Mouse (Mus musculus) ZHBTc4 (cell line): ENCODE data around the gene Rnf123.

Experiments
- DNase-seq: peaks from one replicate; pipeline ENCODE4 v3.0.0-alpha.2; 2011; ENCODE audit warnings: low read depth, low spot score

Rnf123 gene

GRCm38 (mm10) chr9:108062142-108062541, 21.0 kb downstream of the Rnf123 start:
- DNase-seq, result no peak

GRCm38 (mm10) chr9:108058291-108058690, 24.9 kb downstream of the Rnf123 start:
- no peak for DNase-seq

GRCm38 (mm10) chr9:108057262-108057562, 25.9 kb downstream of the Rnf123 start:
- no peak for DNase-seq

- no peak for DNase-seq
Measured at GRCm38 (mm10) chr9:108056361-108057261, 26.5 kb downstream of the Rnf123 start.

GRCm38 (mm10) chr9:108055661-108056237, 27.4 kb downstream of the Rnf123 start:
- DNase-seq, result no peak

- peak; percentile 57 for DNase-seq
Measured at GRCm38 (mm10) chr9:108055061-108055460, 28.1 kb downstream of the Rnf123 start.

GRCm38 (mm10) chr9:108054331-108055040, 28.7 kb downstream of the Rnf123 start:
- DNase-seq, result peak; percentile 34

- DNase-seq, result no peak
Measured at GRCm38 (mm10) chr9:108053665-108054225, 29.4 kb downstream of the Rnf123 start.

GRCm38 (mm10) chr9:108052885-108053664, 30.1 kb downstream of the Rnf123 start, which contains the start of gene Amigo3:
Gene Amigo3, plus strand, starts transcription at chr9:108053159.
- DNase-seq, result peak; percentile 98

- DNase-seq, result no peak
Measured at GRCm38 (mm10) chr9:108052411-108052810, 30.7 kb downstream of the Rnf123 start.

- DNase-seq, result no peak
Measured at GRCm38 (mm10) chr9:108051931-108052220, 31.3 kb downstream of the Rnf123 start.

- no peak for DNase-seq
Measured at GRCm38 (mm10) chr9:108051184-108051930, 31.8 kb downstream of the Rnf123 start.

GRCm38 (mm10) chr9:108049561-108050251, 33.4 kb downstream of the Rnf123 start:
- no peak for DNase-seq

GRCm38 (mm10) chr9:108049016-108049455, 34.1 kb downstream of the Rnf123 start, which contains the start of gene Gmppb:
Gene Gmppb, plus strand, starts transcription at chr9:108049242.
- DNase-seq, result peak; percentile 99

GRCm38 (mm10) chr9:108048566-108048955, 34.6 kb downstream of the Rnf123 start:
- DNase-seq, result no peak

- DNase-seq, result no peak
Measured at GRCm38 (mm10) chr9:108047601-108048565, 35.3 kb downstream of the Rnf123 start.

GRCm38 (mm10) chr9:108046582-108046981, 36.6 kb downstream of the Rnf123 start:
- no peak for DNase-seq

- DNase-seq, result peak; percentile 46
Measured at GRCm38 (mm10) chr9:108044751-108045492, 38.2 kb downstream of the Rnf123 start.
